Mouse (Mus musculus) embryonic facial prominence, embryonic 11.5 days (tissue): ENCODE data around the gene Rhoc. TPM values are rescaled to one million over a fixed set of nuclear protein-coding genes. Genes with fewer than 3 reads are reported as not detected.
A peak's percentile ranks its signal among the peaks of the same experiment; 100 is the strongest.

Experiments used
- ATAC-seq: fragments of 200-750 bp; cut with Nextera tagmentation; replicated peaks from 2 replicates; pipeline ENCODE4 v1.8.0; 2017; ENCODE audit warnings: low read depth; ENCODE audit not compliant: insufficient number of reproducible peaks, low FRiP score, low TSS enrichment
- DNase-seq: peaks from one replicate; pipeline ENCODE4 v3.0.0-alpha.2; 2015; ENCODE audit warnings: low spot score
- H3K27ac ChIP-seq: fragments of 300-500 bp; sonication (generic); replicated peaks from 2 replicates; pipeline ENCODE4 v1.5.1; 2014; ENCODE audit warnings: mild to moderate bottlenecking, low read depth, low read length, control low read depth
- H3K27me3 ChIP-seq: fragments of 300-500 bp; sonication (generic); 2 replicates; pipeline ENCODE4 v1.6.1; 2014; ENCODE audit warnings: mild to moderate bottlenecking, low read length, moderate library complexity, mixed read lengths; ENCODE audit not compliant: control insufficient read depth, insufficient read depth
- H3K36me3 ChIP-seq: fragments of 300-500 bp; sonication (generic); replicated peaks from 2 replicates; pipeline ENCODE4 v1.6.1; 2014; ENCODE audit warnings: low read depth, mild to moderate bottlenecking, low read length, moderate library complexity, mixed read lengths; ENCODE audit not compliant: control insufficient read depth, insufficient read depth
- H3K4me1 ChIP-seq: fragments of 300-500 bp; sonication (generic); 2 replicates; pipeline ENCODE4 v1.6.1; 2014; ENCODE audit warnings: low read length, mixed read lengths; ENCODE audit not compliant: control insufficient read depth, insufficient read depth
- H3K4me2 ChIP-seq: fragments of 300-500 bp; sonication (generic); 2 replicates; pipeline ENCODE4 v1.6.1; 2014; ENCODE audit warnings: low read depth, mild to moderate bottlenecking, control low read depth, low read length, moderate library complexity
- H3K4me3 ChIP-seq: fragments of 300-500 bp; sonication (generic); 2 replicates; pipeline ENCODE4 v1.5.1; 2014; ENCODE audit warnings: low read depth, low read length, control low read depth
- H3K9ac ChIP-seq: fragments of 300-500 bp; sonication (generic); replicated peaks from 2 replicates; pipeline ENCODE4 v1.6.1; 2014; ENCODE audit warnings: mild to moderate bottlenecking, control low read depth, low read length
- H3K9me3 ChIP-seq: fragments of 300-500 bp; sonication (generic); replicated peaks from 2 replicates; pipeline ENCODE4 v1.6.1; 2016; ENCODE audit warnings: mild to moderate bottlenecking, low read length, inconsistent platforms, mixed read lengths; ENCODE audit not compliant: control insufficient read depth
- WGBS: fragments of 180-500 bp; shearing (Covaris S2); extraction: QIAGEN DNeasy Blood & Tissue Kit; methylation state at CpG from one replicate; pipeline ENCODE4 v1.1.7; 2014; 5-methylcytosine and 5-hydroxymethylcytosine counted together
- polyA plus RNA-seq: library from polyadenylated mRNA; unstranded; fragments of >200 nt; fragmentation: Nextera tagmentation; extraction: Ambion mirVana; gene quantifications from 2 replicates; pipeline ENCODE4 v1.2.1, GENCODE M21; 2014

The Rhoc gene
- polyA plus RNA-seq, 1 experiment from 2014 or later: 127 TPM

GRCm38 (mm10) chr3:104765021-104765420, 23.2 kb upstream of the Rhoc start:
- Histone ChIP-seq H3K36me3 (no peaks in the 10 kb centered on the region), H3K4me1 (no peaks in the 10 kb centered on the region), H3K9me3 (no peaks in the 10 kb centered on the region), H3K27me3 (no peaks in the 10 kb centered on the region), H3K4me3 (no peak overlapping the region), H3K27ac (no peak overlapping the region), H3K4me2 (no peak overlapping the region), H3K9ac (no peak overlapping the region)
- WGBS: 26% methylated on average over 4 of the region's 4 CpGs
- ATAC-seq (no peak), DNase-seq (peak; percentile 40)

GRCm38 (mm10) chr3:104767141-104767540, 21.0 kb upstream of the Rhoc start:
- no peak for ATAC-seq
- Histone ChIP-seq H3K4me2 (no peak overlapping the region), H3K36me3 (no peaks in the 10 kb centered on the region), H3K27me3 (no peaks in the 10 kb centered on the region), H3K27ac (no peak overlapping the region), H3K9me3 (no peaks in the 10 kb centered on the region), H3K4me3 (no peak overlapping the region), H3K4me1 (no peaks in the 10 kb centered on the region), H3K9ac (no peak overlapping the region)
- 61% methylated on average over 2 of the region's 2 CpGs for WGBS
- no peak for DNase-seq

GRCm38 (mm10) chr3:104767716-104768115, 20.5 kb upstream of the Rhoc start:
- 83% methylated on average over 4 of the region's 4 CpGs for WGBS
- no peak overlapping the region for H3K27ac ChIP-seq
- H3K4me3 ChIP-seq: no peak overlapping the region
- H3K4me1 ChIP-seq: no peaks in the 10 kb centered on the region
- H3K9ac ChIP-seq: no peak overlapping the region
- DNase-seq (no peak), ATAC-seq (no peak)
- H3K27me3 ChIP-seq: no peaks in the 10 kb centered on the region
- H3K36me3 ChIP-seq: no peaks in the 10 kb centered on the region
- H3K4me2 ChIP-seq: no peak overlapping the region
- no peaks in the 10 kb centered on the region for H3K9me3 ChIP-seq

GRCm38 (mm10) chr3:104769135-104769534, 19.0 kb upstream of the Rhoc start:
- DNase-seq (no peak), ATAC-seq (no peak)
- Histone ChIP-seq H3K4me1 (no peaks in the 10 kb centered on the region), H3K4me2 (no peak overlapping the region), H3K27ac (no peak overlapping the region), H3K9me3 (no peaks in the 10 kb centered on the region), H3K9ac (no peak overlapping the region), H3K4me3 (no peak overlapping the region), H3K27me3 (no peaks in the 10 kb centered on the region), H3K36me3 (no peaks in the 10 kb centered on the region)
- 31% methylated on average over 3 of the region's 3 CpGs for WGBS

GRCm38 (mm10) chr3:104770035-104770434, 18.1 kb upstream of the Rhoc start:
- no peaks in the 10 kb centered on the region for H3K27me3 ChIP-seq

GRCm38 (mm10) chr3:104770918-104771317, 17.3 kb upstream of the Rhoc start:
- Histone ChIP-seq H3K27ac (no peak overlapping the region), H3K36me3 (no peaks in the 10 kb centered on the region), H3K9ac (no peak overlapping the region), H3K4me2 (no peak overlapping the region), H3K4me1 (no peaks in the 10 kb centered on the region), H3K27me3 (peaks cover 1% of the 10 kb centered on the region; the same call in 1 of the 2 replicates), H3K4me3 (no peak overlapping the region), H3K9me3 (no peaks in the 10 kb centered on the region)
- ATAC-seq (0 out of 2 replicates have a peak, but pooled peaks have one; percentile 25), DNase-seq (peak; percentile 60)
- 39% methylated on average over 3 of the region's 3 CpGs for WGBS

More at GRCm38 (mm10) chr3:104770035-104770434, 18.1 kb upstream of the Rhoc start:
- DNase-seq: peak; percentile 50
- Histone ChIP-seq H3K4me3 (no peak overlapping the region), H3K4me1 (no peaks in the 10 kb centered on the region), H3K4me2 (no peak overlapping the region), H3K9ac (no peak overlapping the region), H3K9me3 (no peaks in the 10 kb centered on the region), H3K27ac (no peak overlapping the region), H3K36me3 (no peaks in the 10 kb centered on the region)
- WGBS: 60% methylated on average over 10 of the region's 10 CpGs
- ATAC-seq: no peak

GRCm38 (mm10) chr3:104771460-104771859, 16.7 kb upstream of the Rhoc start:
- no peak for ATAC-seq
- peaks cover 4% of the 10 kb centered on the region for H3K27me3 ChIP-seq
- H3K4me1 ChIP-seq: no peaks in the 10 kb centered on the region
- no peak overlapping the region for H3K27ac ChIP-seq
- no peak overlapping the region for H3K9ac ChIP-seq
- no peak overlapping the region for H3K4me3 ChIP-seq
- WGBS: 48% methylated on average over 6 of the region's 6 CpGs
- no peak overlapping the region for H3K4me2 ChIP-seq
- no peaks in the 10 kb centered on the region for H3K9me3 ChIP-seq
- no peak for DNase-seq
- H3K36me3 ChIP-seq: no peaks in the 10 kb centered on the region

- Histone ChIP-seq H3K27me3 (peaks cover 10% of the 10 kb centered on the region), H3K36me3 (no peaks in the 10 kb centered on the region), H3K4me3 (no peak overlapping the region), H3K9ac (no peak overlapping the region), H3K4me2 (no peak overlapping the region), H3K9me3 (no peaks in the 10 kb centered on the region), H3K27ac (no peak overlapping the region), H3K4me1 (no peaks in the 10 kb centered on the region)
- no peak for DNase-seq
- 81% methylated on average over 7 of the region's 7 CpGs for WGBS
- ATAC-seq: no peak
Observed at GRCm38 (mm10) chr3:104773301-104773700, 14.9 kb upstream of the Rhoc start.
